Mouse (Mus musculus) embryonic facial prominence, embryonic 14.5 days (tissue): ENCODE results near the gene Cog7. TPM values are rescaled to one million over a fixed set of nuclear protein-coding genes. Genes with fewer than 3 reads are reported as not detected.

Experiments used
- ATAC-seq: fragments of 200-750 bp; cut with Nextera tagmentation; 2 replicates; pipeline ENCODE4 v1.8.0; 2017; ENCODE audit warnings: low read depth, moderate number of reproducible peaks, moderate TSS enrichment
- DNase-seq: peaks from one replicate; pipeline ENCODE4 v3.0.0-alpha.2; 2015; ENCODE audit warnings: low spot score
- H3K27ac ChIP-seq: fragments of 300-500 bp; sonication (generic); replicated peaks from 2 replicates; pipeline ENCODE4 v1.5.1; 2014; ENCODE audit warnings: low read depth, mild to moderate bottlenecking, low read length, moderate library complexity
- H3K27me3 ChIP-seq: fragments of 300-500 bp; sonication (generic); replicated peaks from 2 replicates; pipeline ENCODE4 v1.6.1; 2014; ENCODE audit warnings: low read length; ENCODE audit not compliant: control insufficient read depth, insufficient read depth
- H3K36me3 ChIP-seq: fragments of 300-500 bp; sonication (generic); 2 replicates; pipeline ENCODE4 v1.6.1; 2014; ENCODE audit warnings: low read length, mixed read lengths; ENCODE audit not compliant: control insufficient read depth, insufficient read depth
- H3K4me1 ChIP-seq: fragments of 300-500 bp; sonication (generic); 2 replicates; pipeline ENCODE4 v1.6.1; 2014; ENCODE audit warnings: antibody characterized with exemption, low read length; ENCODE audit not compliant: control insufficient read depth, insufficient read depth
- H3K4me2 ChIP-seq: fragments of 300-500 bp; sonication (generic); 2 replicates; pipeline ENCODE4 v1.6.1; 2014; ENCODE audit warnings: low read depth, mild to moderate bottlenecking, low read length, moderate library complexity, mixed read lengths
- H3K4me3 ChIP-seq: fragments of 300-500 bp; sonication (generic); 2 replicates; pipeline ENCODE4 v1.5.1; 2014; ENCODE audit warnings: low read depth, mild to moderate bottlenecking, low read length
- H3K9ac ChIP-seq: fragments of 300-500 bp; sonication (generic); 2 replicates; pipeline ENCODE4 v1.6.1; 2014; ENCODE audit warnings: low read depth, mild to moderate bottlenecking, low read length, moderate library complexity, mixed read lengths
- H3K9me3 ChIP-seq: fragments of 300-500 bp; sonication (generic); 2 replicates; pipeline ENCODE4 v1.6.1; 2016; ENCODE audit warnings: low read length; ENCODE audit not compliant: control insufficient read depth
- WGBS: fragments of 180-500 bp; shearing (Covaris S2); extraction: QIAGEN DNeasy Blood & Tissue Kit; methylation state at CpG from one replicate; pipeline ENCODE4 v1.1.7; 2014; 5-methylcytosine and 5-hydroxymethylcytosine counted together
- polyA plus RNA-seq: library from polyadenylated mRNA; unstranded; fragments of >200 nt; fragmentation: Nextera tagmentation; extraction: Ambion mirVana; gene quantifications from 2 replicates; pipeline ENCODE4 v1.2.1, GENCODE M21; 2014

The Cog7 gene
- 11.4 and 14.4 TPM in 2 replicates for polyA plus RNA-seq

DNA sequence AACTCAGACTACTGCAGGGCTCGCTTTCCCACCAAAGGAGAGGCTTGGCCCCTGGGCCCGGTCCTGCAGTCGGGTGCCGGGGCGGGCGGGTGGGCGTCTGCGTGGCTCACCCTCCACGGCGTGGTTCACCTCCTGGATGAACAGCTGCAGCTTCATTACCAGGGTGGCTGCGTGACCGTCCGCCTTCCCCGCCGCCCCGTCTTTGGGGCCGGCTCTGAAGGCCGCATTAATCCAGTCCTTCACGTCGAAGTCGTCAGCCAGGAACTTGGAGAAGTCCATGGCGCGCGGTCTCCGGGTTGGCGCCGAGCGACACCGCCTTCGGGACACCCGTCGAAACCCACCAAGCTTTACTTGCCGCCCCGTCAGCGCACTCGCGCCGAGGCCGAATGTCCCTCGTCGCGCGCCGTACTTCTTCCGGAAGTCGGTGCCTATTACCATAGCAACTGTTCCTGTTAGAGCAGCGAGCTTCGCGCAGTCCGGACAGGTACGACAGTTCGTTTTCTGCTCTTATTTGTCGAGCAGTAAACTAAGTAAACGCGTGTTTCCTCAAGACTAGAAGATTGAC lies at the start of gene Cog7:
Gene Cog7, minus strand, starts transcription at position 405 of the 565 bp plus-strand sequence.
- peaks cover 9% of the 10 kb centered on the region; the same call in 1 of the 2 replicates for H3K36me3 ChIP-seq
- peak within 1 kb of the TSS; percentile 77 for H3K4me3 ChIP-seq
- H3K27me3 ChIP-seq: no peaks in the 10 kb centered on the region
- H3K4me2 ChIP-seq: peak within 1 kb of the TSS; percentile 66
- peak within 1 kb of the TSS; percentile 83 for H3K9ac ChIP-seq
- WGBS: under 1% methylated on average over 55 of the region's 55 CpGs
- no peaks in the 10 kb centered on the region for H3K9me3 ChIP-seq
- DNase-seq: peak; percentile 94
- peak; percentile 87 for ATAC-seq
- H3K4me1 ChIP-seq: peaks cover 9% of the 10 kb centered on the region; the same call in 1 of the 2 replicates
- no peak within 1 kb of the TSS for H3K27ac ChIP-seq

DNA sequence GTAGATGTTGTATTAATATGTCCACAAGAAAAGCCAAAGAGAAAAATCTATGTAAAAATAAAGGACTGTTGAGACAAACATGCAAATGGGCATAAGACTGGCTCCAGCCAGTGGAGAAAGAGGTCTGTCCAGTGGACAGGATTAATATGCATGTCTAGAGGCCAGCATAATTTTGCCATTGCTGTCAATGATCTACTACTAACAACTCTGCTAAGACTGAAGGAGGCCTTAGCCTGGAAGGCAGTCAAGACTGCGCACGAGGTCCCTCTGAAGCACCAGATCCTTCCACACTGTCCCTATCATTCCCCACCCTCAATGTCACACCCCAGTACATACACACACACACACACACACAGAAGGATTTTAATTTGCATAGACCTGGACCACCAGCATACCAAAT lies 40.6 kb upstream of the Cog7 start:
- WGBS: 96% methylated on average over 2 of the region's 2 CpGs

DNA sequence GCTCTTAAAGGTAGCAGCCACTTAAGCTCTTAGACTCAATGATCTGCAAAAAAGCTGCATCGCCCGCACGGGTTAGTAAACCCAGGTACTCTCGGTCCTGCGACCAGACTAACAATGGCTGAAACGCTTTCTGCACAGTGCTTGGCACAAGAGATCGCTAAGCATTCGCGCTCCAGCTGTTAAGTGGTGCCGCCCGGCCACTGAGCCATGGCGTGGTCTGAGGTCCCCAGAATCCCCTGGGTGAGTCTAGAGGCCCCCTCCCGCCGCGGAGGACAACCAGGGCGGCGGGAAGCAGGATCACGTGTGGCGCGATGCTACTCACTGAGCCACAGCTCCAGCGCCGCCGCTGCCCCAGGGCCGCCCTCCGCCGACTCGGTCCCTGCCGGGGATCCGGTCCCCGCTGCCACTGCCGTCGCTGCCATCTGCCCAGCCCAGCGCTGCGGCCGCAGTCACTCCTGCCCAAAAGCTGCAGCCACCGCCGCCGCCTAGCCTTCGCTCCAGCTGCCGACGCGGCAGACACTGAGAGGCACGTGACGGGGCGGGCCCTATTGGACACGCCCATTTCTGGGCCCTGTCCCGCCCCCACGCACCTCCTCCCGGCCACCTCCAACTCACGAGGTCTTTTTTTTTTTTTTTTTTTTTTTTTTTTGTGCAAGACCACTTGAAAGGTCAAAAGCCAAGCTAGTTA lies 39.3 kb upstream of the Cog7 start, which contains the start of gene Gga2:
Gene Gga2, minus strand, starts transcription at position 556 of the 688 bp plus-strand sequence.
- Histone ChIP-seq H3K27me3 (no peaks in the 10 kb centered on the region), H3K27ac (peak within 1 kb of the TSS; percentile 81), H3K4me1 (peaks cover 10% of the 10 kb centered on the region), H3K4me2 (peak within 1 kb of the TSS; percentile 84), H3K9me3 (no peaks in the 10 kb centered on the region), H3K9ac (peak within 1 kb of the TSS; percentile 85), H3K4me3 (peak within 1 kb of the TSS; percentile 82), H3K36me3 (no peaks in the 10 kb centered on the region)
- peak; percentile 93 for DNase-seq
- 0% methylated on average over 32 of the region's 50 CpGs for WGBS
- ATAC-seq: peak; percentile 92

More for the DNA sequence above, 40.6 kb upstream of the Cog7 start:
- no peak overlapping the region for H3K4me3 ChIP-seq
- DNase-seq (no peak), ATAC-seq (no peak)
- H3K4me1 ChIP-seq: peaks cover 9% of the 10 kb centered on the region
- H3K36me3 ChIP-seq: no peaks in the 10 kb centered on the region
- H3K4me2 ChIP-seq: no peak overlapping the region
- no peaks in the 10 kb centered on the region for H3K9me3 ChIP-seq
- no peak overlapping the region for H3K9ac ChIP-seq
- H3K27ac ChIP-seq: no peak overlapping the region
- no peaks in the 10 kb centered on the region for H3K27me3 ChIP-seq

DNA sequence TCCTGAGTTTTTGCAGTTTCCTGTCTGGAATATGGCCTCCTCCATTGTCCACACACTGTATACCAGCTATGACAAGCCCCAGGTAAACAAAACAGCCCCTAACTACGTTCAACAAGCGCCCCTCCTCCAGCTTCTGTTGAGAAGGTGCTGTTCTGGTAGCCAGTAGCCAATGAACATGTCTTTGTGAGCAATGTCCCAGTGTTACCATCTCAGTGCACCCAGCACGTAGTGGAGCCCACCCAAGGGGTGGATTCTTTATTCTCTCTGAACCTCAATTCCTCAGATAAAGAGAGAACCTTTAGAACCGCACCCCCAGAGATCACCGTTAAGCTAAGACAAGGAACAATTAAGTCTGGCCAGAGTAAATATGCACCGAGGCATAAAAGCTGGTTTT lies 38.8 kb upstream of the Cog7 start:
- peak overlapping the region; percentile 82 for H3K4me3 ChIP-seq
- H3K27ac ChIP-seq: peak overlapping the region; percentile 81
- WGBS: 2% methylated on average over 6 of the region's 6 CpGs
- peaks cover 12% of the 10 kb centered on the region for H3K4me1 ChIP-seq
- H3K36me3 ChIP-seq: no peaks in the 10 kb centered on the region
- H3K9me3 ChIP-seq: no peaks in the 10 kb centered on the region
- ATAC-seq: peak; percentile 13; the same call in 1 of the 2 replicates
- H3K4me2 ChIP-seq: peak overlapping the region; percentile 84
- no peak for DNase-seq
- H3K9ac ChIP-seq: peak overlapping the region; percentile 85
- H3K27me3 ChIP-seq: no peaks in the 10 kb centered on the region

DNA sequence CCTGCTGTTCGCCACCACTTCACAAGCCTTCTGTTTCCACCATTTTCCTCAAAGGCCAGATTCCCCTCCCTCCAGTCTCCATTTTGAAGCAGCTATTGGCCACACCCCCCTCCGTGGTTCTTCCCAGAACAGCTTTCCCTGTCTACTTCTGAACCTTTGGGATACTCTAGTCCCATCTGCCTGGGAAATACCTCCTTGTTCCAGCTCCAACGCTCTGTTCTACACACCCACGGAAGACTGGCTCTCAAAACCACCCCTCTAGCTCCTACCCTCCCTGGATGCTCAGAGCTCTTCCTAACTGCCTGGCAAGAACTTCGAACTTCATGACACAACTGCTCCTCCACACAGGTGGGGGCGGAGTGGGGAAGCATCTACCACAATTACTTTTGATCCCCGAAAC lies 37.5 kb upstream of the Cog7 start:
- WGBS: 81% methylated on average over 7 of the region's 7 CpGs

DNA sequence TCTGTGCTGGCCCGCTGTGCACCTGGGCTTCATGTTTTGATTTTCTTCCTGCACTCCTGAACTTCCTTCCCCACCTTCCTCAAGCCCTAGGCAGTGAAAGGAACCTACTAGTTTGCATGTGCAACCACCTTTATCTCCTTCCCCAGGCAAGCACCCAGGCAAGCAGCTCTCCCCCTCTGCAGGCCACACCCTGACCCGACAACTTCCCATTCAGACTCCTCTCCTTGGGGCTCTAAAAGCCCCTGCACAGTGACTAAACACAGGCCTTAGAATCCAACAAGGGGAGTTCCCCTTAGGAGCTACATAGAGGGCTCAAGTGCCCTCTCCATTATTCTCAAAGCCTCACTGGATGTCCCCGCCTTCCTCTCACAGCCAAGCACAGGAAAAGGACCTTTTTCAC lies 36.7 kb upstream of the Cog7 start:
- H3K4me1 ChIP-seq: peaks cover 12% of the 10 kb centered on the region
- H3K27me3 ChIP-seq: no peaks in the 10 kb centered on the region
- H3K4me2 ChIP-seq: peak overlapping the region; percentile 84; the same call in 1 of the 2 replicates
- ATAC-seq: no peak
- no peak overlapping the region for H3K9ac ChIP-seq
- no peak overlapping the region for H3K27ac ChIP-seq
- no peaks in the 10 kb centered on the region for H3K36me3 ChIP-seq
- no peaks in the 10 kb centered on the region for H3K9me3 ChIP-seq
- WGBS: 72% methylated on average over 3 of the region's 3 CpGs
- no peak for DNase-seq
- H3K4me3 ChIP-seq: no peak overlapping the region

More for the DNA sequence above, 37.5 kb upstream of the Cog7 start:
- Histone ChIP-seq H3K9ac (no peak overlapping the region), H3K27me3 (no peaks in the 10 kb centered on the region), H3K4me2 (peak overlapping the region; percentile 84), H3K9me3 (no peaks in the 10 kb centered on the region), H3K27ac (no peak overlapping the region), H3K36me3 (no peaks in the 10 kb centered on the region), H3K4me1 (peaks cover 12% of the 10 kb centered on the region), H3K4me3 (no peak overlapping the region; the same call in 1 of the 2 replicates)
- DNase-seq: no peak
- ATAC-seq: no peak

DNA sequence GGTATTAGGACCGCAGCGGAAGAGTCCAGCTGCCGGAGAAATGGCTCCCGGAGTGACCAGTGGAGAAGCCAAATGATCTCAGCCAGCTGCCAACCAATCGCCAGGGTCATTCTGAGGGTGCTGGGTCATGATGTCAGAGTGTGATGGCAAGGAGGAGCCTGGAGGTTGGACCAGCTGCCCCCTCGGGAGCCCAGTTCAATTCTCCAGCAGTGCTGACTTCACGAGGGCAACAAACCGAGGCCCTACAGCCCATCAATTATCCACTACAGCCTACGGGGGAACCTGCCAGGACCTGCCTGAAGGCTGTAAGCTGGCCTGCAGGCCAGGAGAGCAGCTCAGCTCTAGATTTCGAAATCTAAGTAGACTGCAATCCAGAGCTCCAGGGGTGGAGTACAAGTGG lies 34.2 kb upstream of the Cog7 start:
- peak overlapping the region; percentile 8; the same call in 1 of the 2 replicates for H3K27ac ChIP-seq

DNA sequence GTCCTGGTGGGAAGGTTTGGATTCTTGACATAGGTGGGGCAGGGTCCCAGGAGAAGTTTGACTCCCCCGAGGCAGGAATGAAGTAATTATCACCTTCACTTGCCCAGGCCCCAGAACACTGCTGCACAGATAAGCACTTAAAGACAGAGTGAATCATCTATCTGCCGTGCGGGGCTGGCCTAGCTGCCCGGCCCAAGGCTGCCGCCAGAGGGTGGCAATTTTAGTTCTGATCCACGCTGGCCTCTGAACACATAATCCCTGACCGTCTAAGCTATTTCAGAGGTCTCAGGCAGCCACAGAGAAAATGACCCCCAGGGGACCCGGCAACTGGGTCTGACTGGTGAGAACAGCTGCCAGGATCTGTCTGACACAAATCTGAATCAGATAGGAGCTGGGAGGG lies 33.6 kb upstream of the Cog7 start:
- Histone ChIP-seq H3K9ac (no peak overlapping the region), H3K36me3 (peaks cover 25% of the 10 kb centered on the region), H3K4me3 (no peak overlapping the region), H3K9me3 (no peaks in the 10 kb centered on the region), H3K4me1 (peaks cover 10% of the 10 kb centered on the region), H3K4me2 (0 out of 2 replicates have a peak overlapping the region, but pooled peaks have one; percentile 2), H3K27me3 (no peaks in the 10 kb centered on the region), H3K27ac (peak overlapping the region; percentile 8; the same call in 1 of the 2 replicates)
- DNase-seq (peak; percentile 71), ATAC-seq (peak; percentile 54; the same call in 1 of the 2 replicates)
- 46% methylated on average over 8 of the region's 8 CpGs for WGBS

More for the DNA sequence above, 34.2 kb upstream of the Cog7 start:
- H3K4me2 ChIP-seq: 0 out of 2 replicates have a peak overlapping the region, but pooled peaks have one; percentile 5
- DNase-seq: no peak
- no peak overlapping the region for H3K4me3 ChIP-seq
- H3K36me3 ChIP-seq: peaks cover 19% of the 10 kb centered on the region
- H3K9ac ChIP-seq: no peak overlapping the region
- no peak for ATAC-seq
- WGBS: 49% methylated on average over 10 of the region's 10 CpGs
- no peaks in the 10 kb centered on the region for H3K27me3 ChIP-seq
- H3K4me1 ChIP-seq: peaks cover 12% of the 10 kb centered on the region
- no peaks in the 10 kb centered on the region for H3K9me3 ChIP-seq
